Mouse (Mus musculus) adrenal gland, adult (tissue): ENCODE measurements around the gene Ptpn13.

Source experiments
- DNase-seq, 2 experiments: peaks; one replicate each; pipeline ENCODE4 v3.0.0; 2022 to 2023; ENCODE audit warnings: low spot score in 1 of 2; ENCODE audit not compliant: inconsistent age in 2 of 2

Gene Ptpn13

GRCm38 (mm10) chr5:103458411-103458810 lies 33.4 kb downstream of the Ptpn13 start:
- DNase-seq: no peak

DNA sequence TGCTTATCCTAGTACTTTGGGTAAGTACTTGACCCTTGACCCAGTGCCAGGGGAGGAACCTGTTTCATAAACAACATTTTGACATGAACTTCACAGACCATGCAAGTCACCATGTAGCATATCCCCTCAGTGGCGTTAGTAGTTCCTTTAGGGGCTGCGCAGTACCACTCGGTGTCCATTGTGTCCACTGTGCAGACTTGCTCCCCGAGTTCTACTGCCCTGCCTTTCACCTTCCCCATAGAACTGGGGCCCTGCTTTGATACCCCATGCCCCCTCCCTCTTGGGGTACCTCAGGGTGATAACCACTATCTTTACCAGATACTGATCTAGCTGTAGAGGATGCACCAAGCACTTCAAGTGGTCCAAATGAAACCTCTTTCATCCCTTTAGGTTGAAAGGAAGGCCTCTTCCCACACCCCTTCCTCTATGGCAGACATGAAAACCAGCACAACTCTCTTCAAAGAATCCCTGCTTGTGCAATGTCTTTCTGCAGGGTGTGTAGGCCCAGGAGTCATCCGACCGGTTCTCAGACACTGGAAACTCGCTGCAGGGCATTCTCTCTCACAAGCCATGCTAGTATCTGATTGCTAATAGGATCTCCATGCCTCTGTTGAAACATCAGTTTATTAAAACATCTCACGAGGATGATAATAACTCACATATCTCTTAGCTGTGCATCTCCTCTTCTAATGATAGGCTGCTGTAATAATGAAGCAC lies 34.1 kb downstream of the Ptpn13 start:
- DNase-seq: no peak

- DNase-seq: no peak
Measured at GRCm38 (mm10) chr5:103460903-103461302, 35.9 kb downstream of the Ptpn13 start.

DNA sequence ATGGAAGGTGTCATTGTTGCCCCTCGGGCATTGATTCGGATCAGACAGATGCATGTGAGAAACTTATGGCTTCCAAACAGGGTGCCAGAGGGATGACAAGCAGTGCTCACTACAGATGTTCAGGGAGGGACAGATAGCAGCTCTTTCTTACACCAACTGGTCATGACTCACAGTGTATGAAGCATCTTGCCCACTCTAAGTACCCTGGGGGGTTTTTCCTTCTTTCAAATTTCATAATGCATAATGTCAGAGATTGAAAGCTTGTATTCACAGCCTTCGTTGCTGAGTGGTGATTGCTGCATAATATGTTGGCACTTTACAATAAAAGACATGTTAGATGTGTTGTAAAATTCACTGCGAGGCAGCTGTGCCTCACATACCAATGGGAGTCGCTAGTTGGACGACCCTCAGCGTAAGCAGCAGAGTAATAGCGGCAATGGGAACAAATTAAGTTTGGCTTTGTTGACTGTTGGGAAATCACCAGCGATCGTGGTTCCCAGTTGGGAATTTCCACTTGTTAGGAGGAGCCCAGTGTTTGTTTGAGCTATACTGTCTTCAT lies 38.7 kb downstream of the Ptpn13 start:
- no peak for DNase-seq

GRCm38 (mm10) chr5:103464329-103464728 lies 39.3 kb downstream of the Ptpn13 start:
- DNase-seq: no peak

- DNase-seq: no peak
Measured at GRCm38 (mm10) chr5:103464771-103465170, 39.8 kb downstream of the Ptpn13 start.

- DNase-seq: no peak
Measured at GRCm38 (mm10) chr5:103472670-103473069, 47.7 kb downstream of the Ptpn13 start.

DNA sequence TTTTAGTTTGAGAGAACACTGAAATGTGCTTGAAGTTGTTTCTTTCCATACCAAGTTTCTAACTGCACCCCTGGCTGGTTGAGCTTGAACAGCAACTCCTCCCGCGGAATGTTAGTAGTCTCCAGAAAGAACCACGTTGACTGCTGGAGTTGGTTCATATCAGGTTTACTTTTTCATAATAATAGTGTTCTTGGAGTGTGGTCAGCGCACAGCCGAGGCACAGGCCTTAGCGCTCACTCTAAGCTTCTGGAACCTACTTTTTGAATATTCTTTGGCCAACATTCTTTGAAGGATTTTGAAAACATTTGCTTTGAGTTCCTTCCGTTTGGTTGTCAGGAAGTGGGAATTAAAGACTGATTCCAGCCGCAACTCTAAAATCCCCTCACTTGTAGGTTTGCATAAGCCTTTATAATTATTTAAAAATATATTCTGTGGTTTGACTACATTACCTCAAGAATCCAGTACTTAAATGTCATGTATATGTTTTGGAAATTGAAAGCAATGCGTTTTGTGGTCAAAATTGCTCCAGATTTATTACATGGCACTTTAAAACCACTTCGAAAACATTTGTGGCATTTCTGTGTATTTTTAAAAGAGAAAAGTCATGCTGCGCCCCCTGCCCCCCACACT lies 48.6 kb downstream of the Ptpn13 start:
- no peak for DNase-seq

DNA sequence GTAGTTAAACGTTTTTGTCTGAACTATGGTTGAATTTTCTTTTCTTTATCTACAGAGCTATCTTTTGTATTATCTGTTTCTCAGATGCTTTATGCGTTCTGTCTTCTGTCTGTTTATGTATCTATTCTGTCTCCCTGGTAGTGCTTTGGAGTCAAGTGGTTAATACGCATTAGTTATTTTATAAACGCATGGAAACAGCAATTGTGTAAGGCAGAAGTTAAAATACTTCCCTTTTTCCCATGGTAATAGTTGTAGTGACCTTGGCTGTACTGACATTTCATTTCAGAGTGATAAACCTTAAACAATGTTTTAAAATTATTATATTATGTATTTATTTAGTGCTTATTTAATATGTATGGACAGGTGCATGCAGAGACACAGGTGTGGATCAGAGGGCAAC lies 49.3 kb downstream of the Ptpn13 start:
- DNase-seq: no peak

DNA sequence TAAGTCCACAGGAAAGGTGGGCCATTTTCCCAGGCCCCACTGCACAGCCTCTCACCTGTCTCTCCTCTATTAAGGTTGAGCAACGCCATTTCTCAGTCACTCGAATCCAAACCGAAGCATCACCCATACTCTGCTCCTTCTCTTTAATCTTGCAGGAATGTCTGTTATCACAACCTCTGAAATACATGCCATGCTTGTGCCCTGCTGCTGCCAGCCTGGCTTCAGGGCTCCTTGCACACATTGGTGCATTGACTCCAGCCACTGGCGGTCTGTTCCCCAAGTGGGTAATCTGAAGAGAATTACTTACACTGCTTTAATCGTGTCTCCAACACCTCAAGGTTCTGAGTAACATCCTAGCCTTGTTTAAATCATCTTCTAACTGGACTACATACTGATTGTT lies 50.5 kb downstream of the Ptpn13 start:
- DNase-seq: no peak

DNA sequence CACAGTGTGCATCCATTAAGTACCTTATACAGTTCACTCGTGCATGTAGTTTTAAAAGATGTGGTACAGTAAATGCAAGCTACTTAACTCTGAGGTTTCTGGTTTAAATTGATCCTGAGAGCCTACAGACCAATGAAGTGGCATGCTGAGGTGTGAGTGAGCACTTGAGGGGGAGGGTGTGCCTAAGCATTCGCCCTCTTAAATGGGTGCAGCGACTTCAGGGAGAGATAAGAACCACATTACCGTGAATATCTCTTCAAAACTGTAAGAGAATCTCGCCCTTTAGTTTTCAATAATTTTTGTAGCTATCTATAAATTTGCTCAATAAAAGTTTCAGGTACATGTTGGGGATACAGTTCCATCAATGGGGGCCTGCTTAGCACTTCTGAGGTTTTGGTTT lies 54.5 kb downstream of the Ptpn13 start:
- no peak for DNase-seq

DNA sequence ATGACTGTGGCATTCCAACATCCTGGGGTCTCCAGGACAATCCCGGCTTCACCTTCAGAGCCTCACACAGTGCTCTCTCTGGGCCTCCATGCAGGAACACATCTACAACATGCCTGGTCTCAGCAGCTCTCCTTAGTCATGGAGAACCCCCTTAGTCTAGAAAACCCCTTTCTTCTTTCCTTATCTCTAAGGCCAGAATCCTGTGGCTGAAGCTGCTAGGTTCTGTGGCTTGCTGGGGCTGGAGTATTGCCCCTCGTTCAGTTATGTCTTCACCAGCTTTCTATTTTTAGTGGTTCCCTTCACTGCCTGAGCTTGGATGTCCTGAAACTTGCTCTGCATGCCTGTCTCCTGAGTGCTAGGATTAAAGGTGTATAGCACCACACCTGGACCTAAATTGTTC lies 56.2 kb downstream of the Ptpn13 start:
- DNase-seq: no peak

GRCm38 (mm10) chr5:103487001-103487400 lies 62.0 kb downstream of the Ptpn13 start:
- DNase-seq: no peak

DNA sequence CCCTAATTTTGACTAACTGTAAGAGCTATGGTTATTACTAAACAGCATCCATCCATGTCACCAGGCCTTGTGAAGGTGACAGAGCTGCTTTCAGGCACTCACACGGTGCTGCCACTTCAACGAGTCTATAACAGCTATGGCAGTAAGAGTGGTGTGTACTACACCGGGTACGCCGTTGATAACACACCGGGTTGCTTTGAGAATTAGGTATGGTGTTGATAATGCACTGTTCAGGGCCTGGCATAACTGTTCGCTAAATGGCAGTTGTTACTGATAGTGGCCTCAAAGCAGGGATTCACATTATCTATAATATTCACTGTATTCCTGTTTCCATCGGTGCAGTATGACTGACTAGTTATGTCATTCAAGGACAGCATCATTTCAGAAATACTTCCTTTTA lies 66.0 kb downstream of the Ptpn13 start:
- DNase-seq: no peak

GRCm38 (mm10) chr5:103491788-103492187 lies 66.8 kb downstream of the Ptpn13 start:
- no peak for DNase-seq

DNA sequence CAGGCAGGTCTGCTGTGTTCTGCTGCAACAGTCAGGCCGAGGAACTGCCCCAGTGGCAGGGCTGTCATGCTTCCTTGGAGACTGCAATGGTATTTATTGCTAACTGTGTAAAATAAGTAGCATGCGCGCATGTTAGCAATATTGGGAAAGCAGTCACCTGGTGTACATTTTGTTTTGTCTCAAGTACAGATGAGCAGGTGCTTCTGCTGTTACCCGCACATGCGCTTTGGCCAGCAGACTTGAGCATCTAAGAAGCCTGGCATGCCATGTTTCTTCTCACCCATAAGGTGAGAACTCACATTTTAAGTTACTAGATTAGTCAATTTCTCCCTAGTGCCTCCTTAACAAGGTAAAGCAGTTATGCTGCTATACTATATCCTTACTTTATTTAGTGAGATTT lies 72.1 kb downstream of the Ptpn13 start:
- no peak for DNase-seq

DNA sequence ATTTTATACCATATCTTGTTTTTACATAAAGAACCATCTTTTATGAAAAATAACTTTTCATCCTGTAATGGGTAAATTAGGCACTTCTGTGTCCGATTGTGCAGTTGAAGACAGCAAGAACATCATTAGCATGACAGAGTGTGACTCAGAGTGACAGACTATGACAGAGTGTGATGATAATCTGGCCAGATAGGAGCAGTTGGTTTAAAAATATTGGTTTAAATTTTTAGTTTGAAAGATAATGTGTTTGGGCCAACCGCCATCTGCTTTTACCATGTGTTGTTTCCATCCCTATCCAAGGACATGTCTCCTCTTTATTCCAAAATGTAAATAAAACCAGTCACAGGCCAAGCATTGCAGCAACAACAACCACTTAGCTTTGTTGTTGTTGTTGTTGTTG lies 72.5 kb downstream of the Ptpn13 start:
- no peak for DNase-seq

DNA sequence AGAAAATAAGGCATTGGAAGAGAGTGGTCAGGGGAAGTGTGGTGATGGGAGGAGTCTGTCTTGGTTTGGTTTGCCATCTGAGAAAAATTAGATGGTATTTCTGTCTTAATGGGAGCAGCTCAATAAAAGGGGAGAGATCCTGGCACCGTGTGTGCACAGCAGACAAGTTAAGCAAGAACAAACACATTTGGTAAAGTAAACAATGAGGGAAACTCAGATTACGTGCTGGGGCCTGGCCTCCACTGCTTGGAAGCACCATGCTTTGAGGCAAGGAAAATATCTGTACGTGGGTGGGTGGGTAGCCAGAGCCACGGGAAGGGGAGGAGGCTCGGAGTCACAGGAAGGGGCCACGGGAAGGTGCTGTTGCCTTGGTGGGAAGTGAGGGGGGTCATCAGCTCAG lies 74.3 kb downstream of the Ptpn13 start:
- DNase-seq: no peak

DNA sequence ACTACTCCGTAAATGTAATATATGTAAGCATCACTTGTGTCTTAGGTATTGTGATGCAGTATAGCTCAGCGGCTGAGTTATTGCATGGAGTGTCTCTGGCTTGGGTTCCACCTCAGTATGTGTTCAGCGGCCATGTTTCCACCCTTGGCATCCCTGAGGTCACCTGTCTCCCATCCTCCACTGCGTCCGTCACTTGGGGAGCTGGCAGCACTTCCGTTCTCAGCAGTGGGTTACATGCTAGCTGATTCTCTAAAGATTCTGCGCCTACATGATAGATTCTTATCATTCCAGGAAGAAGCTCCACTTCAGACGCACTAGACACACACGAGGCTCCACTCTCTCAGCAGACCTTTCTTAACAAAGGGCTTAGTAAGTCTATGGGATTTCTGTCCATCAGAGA lies 76.1 kb downstream of the Ptpn13 start:
- DNase-seq: no peak

DNA sequence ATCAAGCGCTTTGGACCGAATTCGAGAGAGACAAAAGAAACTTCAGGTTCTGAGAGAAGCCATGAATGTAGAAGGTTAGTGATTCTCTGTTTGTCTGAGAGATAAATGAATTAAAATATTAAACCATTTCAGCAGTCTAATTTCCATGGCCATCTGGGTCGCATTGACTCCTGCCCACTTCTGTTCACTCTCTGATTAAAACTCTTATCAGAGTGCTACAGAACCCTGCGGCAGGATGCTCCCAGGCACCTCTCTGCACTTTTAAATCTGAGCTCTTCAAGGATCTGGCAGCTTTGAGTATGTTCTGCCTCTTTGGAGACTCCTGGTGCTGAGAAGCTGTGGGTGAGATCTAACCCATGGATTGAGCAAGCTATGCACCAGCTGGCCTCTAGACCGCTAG lies 76.8 kb downstream of the Ptpn13 start:
- DNase-seq: no peak

DNA sequence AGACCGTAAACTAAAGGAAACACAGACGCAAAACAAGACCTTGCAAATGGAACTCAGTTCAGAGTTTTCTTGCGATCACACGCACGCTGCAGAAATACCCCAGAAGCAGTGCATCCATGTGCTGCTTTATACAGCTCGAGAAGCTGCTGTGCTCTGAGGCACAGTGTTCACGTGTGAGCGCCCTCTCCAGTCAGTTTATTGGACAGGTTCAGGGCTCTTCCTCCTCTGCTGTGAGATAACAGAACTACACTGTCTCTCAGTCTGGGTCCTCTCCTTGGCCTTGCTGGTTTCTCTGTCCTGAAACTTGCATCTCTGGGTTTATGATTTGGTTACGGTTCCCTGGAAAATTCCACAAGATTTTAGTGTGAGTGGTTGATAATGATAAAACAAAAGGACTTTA lies 88.2 kb downstream of the Ptpn13 start:
- DNase-seq: peak; percentile 56 to 77

GRCm38 (mm10) chr5:103514441-103514840 lies 89.4 kb downstream of the Ptpn13 start:
- DNase-seq: peak; percentile 70 to 85

- DNase-seq: peak; percentile 48 to 82
Measured at GRCm38 (mm10) chr5:103515876-103516275, 90.9 kb downstream of the Ptpn13 start.
